Mouse (Mus musculus) gastrocnemius, adult 2 months (tissue): Measurements from ENCODE around the gene Ccdc136. TPM values are rescaled to one million over a fixed set of nuclear protein-coding genes. Genes with fewer than 3 reads are reported as not detected.
"Not testable (repeated sequence)": the region's sequence is repeated elsewhere in the genome, so short reads cannot be mapped to it uniquely, and the experiment has no call there.

Source experiments
- DNase-seq: peaks from one replicate; pipeline ENCODE4 v3.0.0; 2022
- H3K27ac ChIP-seq: fragments of 200-600 bp; 2 replicates; pipeline ENCODE4 v1.8.1; 2022; ENCODE audit warnings: mild to moderate bottlenecking
- H3K4me3 ChIP-seq: fragments of 200-600 bp; 2 replicates; pipeline ENCODE4 v1.8.1; 2022; ENCODE audit warnings: mild to moderate bottlenecking, moderate library complexity
- CTCF ChIP-seq: fragments of 200-600 bp; IDR thresholded peaks from 2 replicates; pipeline ENCODE4 v1.8.1; 2022; ENCODE audit warnings: antibody characterized with exemption, mild to moderate bottlenecking, moderate library complexity
- intact Hi-C: fragments of 180-260 bp; cut with DNase I; formaldehyde crosslinking; loops from one replicate; pipeline ENCODE4 v1.15.1; 2025
- total RNA-seq, 2 experiments: library from RNA; stranded (reverse); gene quantifications; 2 replicates each; pipeline ENCODE4 v1.2.3; 2021

Ccdc136 gene
- total RNA-seq, 2 experiments from 2014 or later, result 9.6 to 10.5 TPM

GRCm38 (mm10) chr6:29365277-29365676 lies 30.8 kb upstream of the Ccdc136 start:
- Histone ChIP-seq H3K27ac (no peak overlapping the region), H3K4me3 (no peak overlapping the region)
- TF ChIP-seq CTCF, result no peak
- DNase-seq, result no peak
- intact Hi-C loops, result no loop called here

GRCm38 (mm10) chr6:29377386-29377785 lies 18.7 kb upstream of the Ccdc136 start:
- H3K4me3 ChIP-seq, result no peak overlapping the region
- no peak overlapping the region for H3K27ac ChIP-seq
- no peak for DNase-seq
- intact Hi-C loops, result no loop called here
- TF ChIP-seq CTCF, result no peak

- DNase-seq, result no peak
- Histone ChIP-seq H3K27ac (no peak overlapping the region), H3K4me3 (no peak overlapping the region)
- intact Hi-C loops, result no loop called here
- no peak for TF ChIP-seq CTCF
Observed at GRCm38 (mm10) chr6:29378678-29379077, 17.4 kb upstream of the Ccdc136 start.

- H3K27ac ChIP-seq, result no peak overlapping the region
- intact Hi-C loops, result loop anchor here (10.0 kb wide), 1 partner anchor 225 kb away; the partner anchor contains the start of gene Tnpo3
- H3K4me3 ChIP-seq, result no peak overlapping the region
- no peak for DNase-seq
- TF ChIP-seq CTCF, result no peak
Observed at GRCm38 (mm10) chr6:29379954-29380353, 16.2 kb upstream of the Ccdc136 start.

GRCm38 (mm10) chr6:29382442-29382841 lies 13.7 kb upstream of the Ccdc136 start:
- intact Hi-C loops, result loop anchor here (10.0 kb wide), 1 partner anchor 222 kb away; the partner anchor contains the start of gene Tnpo3
- DNase-seq, result no peak
- H3K27ac ChIP-seq, result no peak overlapping the region
- TF ChIP-seq CTCF, result no peak
- H3K4me3 ChIP-seq, result no peak overlapping the region

- TF ChIP-seq CTCF, result no peak
- peak within 1 kb of the TSS; percentile 75 for H3K27ac ChIP-seq
- DNase-seq, result peak; percentile 36
- intact Hi-C loops, result loop anchor here (10.0 kb wide), 1 partner anchor 217 kb away; the partner anchor contains the start of gene Tnpo3
- peak within 1 kb of the TSS; percentile 60 for H3K4me3 ChIP-seq
Observed at GRCm38 (mm10) chr6:29388052-29388518, 8.0 kb upstream of the Ccdc136 start, which contains the start of gene Opn1sw. Opn1sw (minus strand) TSS chr6:29388468.

- peak; percentile 96 for DNase-seq
- peak overlapping the region; percentile 75; the same call in 1 of the 2 replicates for H3K27ac ChIP-seq
- intact Hi-C loops, result loop anchor here (10.0 kb wide), 1 partner anchor 216 kb away; the partner anchor contains the start of gene Tnpo3
- H3K4me3 ChIP-seq, result peak overlapping the region; percentile 60
- TF ChIP-seq CTCF, result no peak
Observed at GRCm38 (mm10) chr6:29388606-29389080, 7.5 kb upstream of the Ccdc136 start.

GRCm38 (mm10) chr6:29389425-29389824 lies 6.7 kb upstream of the Ccdc136 start:
- no peak overlapping the region for H3K27ac ChIP-seq
- no peak overlapping the region for H3K4me3 ChIP-seq
- DNase-seq, result peak; percentile 46
- TF ChIP-seq CTCF, result no peak
- intact Hi-C loops, result loop anchor here (10.0 kb wide), 1 partner anchor 215 kb away; the partner anchor contains the start of gene Tnpo3

- H3K4me3 ChIP-seq, H3K27ac ChIP-seq, intact Hi-C loops, DNase-seq: not testable (repeated sequence)
Observed at GRCm38 (mm10) chr6:29390500-29390899, 5.6 kb upstream of the Ccdc136 start.

GRCm38 (mm10) chr6:29391241-29391640 lies 4.9 kb upstream of the Ccdc136 start:
- DNase-seq, H3K27ac ChIP-seq, intact Hi-C loops, H3K4me3 ChIP-seq: not testable (repeated sequence)

- peak; percentile 52 for TF ChIP-seq CTCF
- DNase-seq, result no peak
- Histone ChIP-seq H3K4me3 (no peak overlapping the region), H3K27ac (no peak overlapping the region)
- intact Hi-C loops, result no loop called here
Observed at GRCm38 (mm10) chr6:29391802-29392201, 4.3 kb upstream of the Ccdc136 start.

- no peak overlapping the region for H3K4me3 ChIP-seq
- TF ChIP-seq CTCF, result no peak
- DNase-seq, result no peak
- no peak overlapping the region for H3K27ac ChIP-seq
- intact Hi-C loops, result no loop called here
Observed at GRCm38 (mm10) chr6:29394286-29394685, 1.8 kb upstream of the Ccdc136 start.

- no peak for DNase-seq
- TF ChIP-seq CTCF, result no peak
- Histone ChIP-seq H3K27ac (peak overlapping the region; percentile 63), H3K4me3 (peak overlapping the region; percentile 86)
- intact Hi-C loops, result loop anchor here (5.0 kb wide), 1 partner anchor 90 kb away; no protein-coding TSS in a partner anchor
Observed at GRCm38 (mm10) chr6:29396714-29397540, 818 bp downstream of the Ccdc136 start.
